Mouse (Mus musculus): ENCODE results near the gene Macf1. TPM values are rescaled to one million over a fixed set of nuclear protein-coding genes. Genes with fewer than 3 reads are reported as not detected.
"Not testable (repeated sequence)": the region's sequence is repeated elsewhere in the genome, so short reads cannot be mapped to it uniquely, and the experiment has no call there.

Gene Macf1
- polyA plus RNA-seq, 1 experiment = 142 TPM

GRCm38 (mm10) chr4:123643561-123643960, 40.6 kb downstream of the Macf1 start:
- 93% methylated on average over 6 of the region's 6 CpGs for WGBS
- H3K4me1 ChIP-seq (ENCODE audit: control insufficient read depth, insufficient read depth, insufficient read length) = no peaks in the 10 kb centered on the region
- no peak overlapping the region for H3K4me3 ChIP-seq (ENCODE audit: extremely low read depth, insufficient read depth, insufficient read length)
- no peaks in the 10 kb centered on the region for H3K27me3 ChIP-seq (ENCODE audit: control insufficient read depth, insufficient read depth, low read length)
- H3K27ac ChIP-seq (ENCODE audit: insufficient read depth, low read length) = no peak overlapping the region
- H3K36me3 ChIP-seq (ENCODE audit: control insufficient read depth, insufficient read depth, low read length) = no peaks in the 10 kb centered on the region
- DNase-seq (ENCODE audit: low read depth in 1 of 2, low spot score in 2 of 2) = no peak
- TF ChIP-seq POLR2A (IDR thresholded peaks at IDR 0.05; ENCODE audit: low read depth, low read length) (no peak), CTCF (IDR thresholded peaks at IDR 0.05; ENCODE audit: extremely low read depth, insufficient read depth, insufficient read length, insufficient replicate concordance) (no peak)

GRCm38 (mm10) chr4:123642877-123643276, 41.3 kb downstream of the Macf1 start:
- Histone ChIP-seq H3K36me3 (ENCODE audit: control insufficient read depth, insufficient read depth, low read length) (no peaks in the 10 kb centered on the region), H3K27ac (ENCODE audit: insufficient read depth, low read length) (no peak overlapping the region), H3K27me3 (ENCODE audit: control insufficient read depth, insufficient read depth, low read length) (no peaks in the 10 kb centered on the region), H3K4me3 (ENCODE audit: extremely low read depth, insufficient read depth, insufficient read length) (no peak overlapping the region), H3K4me1 (ENCODE audit: control insufficient read depth, insufficient read depth, insufficient read length) (no peaks in the 10 kb centered on the region)
- TF ChIP-seq CTCF (IDR thresholded peaks at IDR 0.05; ENCODE audit: extremely low read depth, insufficient read depth, insufficient read length, insufficient replicate concordance) (no peak), POLR2A (IDR thresholded peaks at IDR 0.05; ENCODE audit: low read depth, low read length) (no peak)
- 85% methylated on average over 5 of the region's 5 CpGs for WGBS
- DNase-seq (ENCODE audit: low read depth in 1 of 2, low spot score in 2 of 2) = no peak

- H3K4me1 ChIP-seq (ENCODE audit: control insufficient read depth, insufficient read depth, insufficient read length) = 0 out of 2 replicates have a peak, but pooled peaks cover 2% of the 10 kb centered on the region
- no peaks in the 10 kb centered on the region for H3K27me3 ChIP-seq (ENCODE audit: control insufficient read depth, insufficient read depth, low read length)
- no peak overlapping the region for H3K27ac ChIP-seq (ENCODE audit: insufficient read depth, low read length)
- DNase-seq (ENCODE audit: low read depth in 1 of 2, low spot score in 2 of 2) = no peak
- no peak overlapping the region for H3K4me3 ChIP-seq (ENCODE audit: extremely low read depth, insufficient read depth, insufficient read length)
- 88% methylated on average over 6 of the region's 6 CpGs for WGBS
- H3K36me3 ChIP-seq (ENCODE audit: control insufficient read depth, insufficient read depth, low read length) = no peaks in the 10 kb centered on the region
- TF ChIP-seq POLR2A (IDR thresholded peaks at IDR 0.05; ENCODE audit: low read depth, low read length) (no peak), CTCF (IDR thresholded peaks at IDR 0.05; ENCODE audit: extremely low read depth, insufficient read depth, insufficient read length, insufficient replicate concordance) (no peak)
Observed at GRCm38 (mm10) chr4:123637136-123637535, 47.0 kb downstream of the Macf1 start.

GRCm38 (mm10) chr4:123635428-123635827, 48.7 kb downstream of the Macf1 start:
- 26% methylated on average over 1 of the region's 1 CpGs for WGBS
- H3K27ac ChIP-seq (ENCODE audit: insufficient read depth, low read length) = no peak overlapping the region
- no peak for DNase-seq (ENCODE audit: low read depth in 1 of 2, low spot score in 2 of 2)
- H3K36me3 ChIP-seq (ENCODE audit: control insufficient read depth, insufficient read depth, low read length) = no peaks in the 10 kb centered on the region
- H3K4me3 ChIP-seq (ENCODE audit: extremely low read depth, insufficient read depth, insufficient read length) = no peak overlapping the region
- TF ChIP-seq CTCF (IDR thresholded peaks at IDR 0.05; ENCODE audit: extremely low read depth, insufficient read depth, insufficient read length, insufficient replicate concordance) = no peak
- no peak for TF ChIP-seq POLR2A (IDR thresholded peaks at IDR 0.05; ENCODE audit: low read depth, low read length)
- H3K4me1 ChIP-seq (ENCODE audit: control insufficient read depth, insufficient read depth, insufficient read length) = 0 out of 2 replicates have a peak, but pooled peaks cover 2% of the 10 kb centered on the region
- no peaks in the 10 kb centered on the region for H3K27me3 ChIP-seq (ENCODE audit: control insufficient read depth, insufficient read depth, low read length)

GRCm38 (mm10) chr4:123634436-123634835, 49.7 kb downstream of the Macf1 start:
- no peak overlapping the region for H3K27ac ChIP-seq (ENCODE audit: insufficient read depth, low read length)
- no peaks in the 10 kb centered on the region for H3K27me3 ChIP-seq (ENCODE audit: control insufficient read depth, insufficient read depth, low read length)
- 93% methylated on average over 3 of the region's 3 CpGs for WGBS
- no peaks in the 10 kb centered on the region for H3K36me3 ChIP-seq (ENCODE audit: control insufficient read depth, insufficient read depth, low read length)
- TF ChIP-seq CTCF (IDR thresholded peaks at IDR 0.05; ENCODE audit: extremely low read depth, insufficient read depth, insufficient read length, insufficient replicate concordance) (no peak), POLR2A (IDR thresholded peaks at IDR 0.05; ENCODE audit: low read depth, low read length) (no peak)
- no peak for DNase-seq (ENCODE audit: low read depth in 1 of 2, low spot score in 2 of 2)
- 0 out of 2 replicates have a peak, but pooled peaks cover 2% of the 10 kb centered on the region for H3K4me1 ChIP-seq (ENCODE audit: control insufficient read depth, insufficient read depth, insufficient read length)
- H3K4me3 ChIP-seq (ENCODE audit: extremely low read depth, insufficient read depth, insufficient read length) = no peak overlapping the region

GRCm38 (mm10) chr4:123633874-123634273, 50.3 kb downstream of the Macf1 start:
- no peaks in the 10 kb centered on the region for H3K27me3 ChIP-seq (ENCODE audit: control insufficient read depth, insufficient read depth, low read length)
- TF ChIP-seq CTCF (IDR thresholded peaks at IDR 0.05; ENCODE audit: extremely low read depth, insufficient read depth, insufficient read length, insufficient replicate concordance) (no peak), POLR2A (IDR thresholded peaks at IDR 0.05; ENCODE audit: low read depth, low read length) (no peak)
- no peaks in the 10 kb centered on the region for H3K36me3 ChIP-seq (ENCODE audit: control insufficient read depth, insufficient read depth, low read length)
- no peak overlapping the region for H3K4me3 ChIP-seq (ENCODE audit: extremely low read depth, insufficient read depth, insufficient read length)
- DNase-seq (ENCODE audit: low read depth in 1 of 2, low spot score in 2 of 2) = no peak
- 56% methylated on average over 4 of the region's 4 CpGs for WGBS
- H3K27ac ChIP-seq (ENCODE audit: insufficient read depth, low read length) = no peak overlapping the region
- H3K4me1 ChIP-seq (ENCODE audit: control insufficient read depth, insufficient read depth, insufficient read length) = 0 out of 2 replicates have a peak, but pooled peaks cover 2% of the 10 kb centered on the region

GRCm38 (mm10) chr4:123633370-123633769, 50.8 kb downstream of the Macf1 start:
- no peaks in the 10 kb centered on the region for H3K27me3 ChIP-seq (ENCODE audit: control insufficient read depth, insufficient read depth, low read length)
- no peaks in the 10 kb centered on the region for H3K36me3 ChIP-seq (ENCODE audit: control insufficient read depth, insufficient read depth, low read length)
- peak in 1 of 2 experiments; percentile 40 for DNase-seq (ENCODE audit: low read depth in 1 of 2, low spot score in 2 of 2)
- TF ChIP-seq POLR2A (IDR thresholded peaks at IDR 0.05; ENCODE audit: low read depth, low read length) (no peak), CTCF (IDR thresholded peaks at IDR 0.05; ENCODE audit: extremely low read depth, insufficient read depth, insufficient read length, insufficient replicate concordance) (peak; percentile 40; the same call in 1 of the 2 replicates)
- WGBS = 22% methylated on average over 3 of the region's 3 CpGs
- H3K4me3 ChIP-seq (ENCODE audit: extremely low read depth, insufficient read depth, insufficient read length) = no peak overlapping the region
- 0 out of 2 replicates have a peak, but pooled peaks cover 2% of the 10 kb centered on the region for H3K4me1 ChIP-seq (ENCODE audit: control insufficient read depth, insufficient read depth, insufficient read length)
- no peak overlapping the region for H3K27ac ChIP-seq (ENCODE audit: insufficient read depth, low read length)

GRCm38 (mm10) chr4:123632116-123632515, 52.0 kb downstream of the Macf1 start:
- not testable (repeated sequence) for H3K4me3 ChIP-seq (ENCODE audit: extremely low read depth, insufficient read depth, insufficient read length); H3K27ac ChIP-seq (ENCODE audit: insufficient read depth, low read length); H3K4me1 ChIP-seq (ENCODE audit: control insufficient read depth, insufficient read depth, insufficient read length); H3K27me3 ChIP-seq (ENCODE audit: control insufficient read depth, insufficient read depth, low read length); DNase-seq (ENCODE audit: low read depth in 1 of 2, low spot score in 2 of 2); H3K36me3 ChIP-seq (ENCODE audit: control insufficient read depth, insufficient read depth, low read length)
- 53% methylated on average over 5 of the region's 6 CpGs for whole genome bisulfite sequencing
